Mouse (Mus musculus) myocyte (in vitro differentiated cells): Measurements from ENCODE around the gene Clec16a. TPM values are rescaled to one million over a fixed set of nuclear protein-coding genes. Genes with fewer than 3 reads are reported as not detected.
A peak's percentile ranks its signal among the peaks of the same experiment; 100 is the strongest.

Experiments used
- H3K27me3 ChIP-seq: one replicate; pipeline ENCODE4 v1.6.1; 2011; ENCODE audit not compliant: control insufficient read depth, insufficient read depth, insufficient read length
- H3K36me3 ChIP-seq: one replicate; pipeline ENCODE4 v1.6.1; 2011; ENCODE audit not compliant: control insufficient read depth, insufficient read depth
- H3K4me2 ChIP-seq: one replicate; pipeline ENCODE4 v1.6.1; 2011; ENCODE audit warnings: low read depth, control low read depth
- H3K4me3 ChIP-seq: one replicate; pipeline ENCODE4 v1.5.1; 2011; ENCODE audit warnings: mild to moderate bottlenecking, control low read depth, moderate library complexity
- H3K79me2 ChIP-seq: one replicate; pipeline ENCODE4 v1.6.1; 2011; ENCODE audit not compliant: control insufficient read depth, insufficient read depth
- H3ac ChIP-seq: one replicate; pipeline ENCODE4 v1.6.1; 2011; ENCODE audit not compliant: control insufficient read depth, insufficient read length
- CEBPB ChIP-seq: IDR thresholded peaks from 2 replicates; pipeline ENCODE4 v1.6.1; 2011; ENCODE audit warnings: mild to moderate bottlenecking, moderate library complexity; ENCODE audit not compliant: poor library complexity, insufficient read depth, severe bottlenecking
- E2F4 ChIP-seq: IDR thresholded peaks from one replicate; pipeline ENCODE4 v1.6.1; 2011; ENCODE audit warnings: mild to moderate bottlenecking, control low read depth, moderate library complexity; ENCODE audit not compliant: insufficient read depth
- MAX ChIP-seq: IDR thresholded peaks from one replicate; pipeline ENCODE4 v1.6.1; 2011; ENCODE audit warnings: low read depth, mild to moderate bottlenecking, control low read depth
- MYOD1 ChIP-seq, 3 experiments: IDR thresholded peaks; one replicate each; pipeline ENCODE4 v1.6.1; 2011; ENCODE audit warnings: control low read depth in 2 of 3, low read depth in 2 of 3, mild to moderate bottlenecking in 2 of 3, moderate library complexity in 1 of 3; ENCODE audit not compliant: insufficient read length in 2 of 3, control insufficient read depth in 1 of 3
- MYOG ChIP-seq, 3 experiments: IDR thresholded peaks; one replicate each; pipeline ENCODE4 v1.6.1; 2011; ENCODE audit warnings: control low read depth in 2 of 3, low read depth in 2 of 3, mild to moderate bottlenecking in 2 of 3; ENCODE audit not compliant: insufficient read length in 2 of 3, control insufficient read depth in 1 of 3, insufficient read depth in 1 of 3
- POLR2A ChIP-seq: IDR thresholded peaks from one replicate; pipeline ENCODE4 v1.6.1; 2011; ENCODE audit warnings: low read depth, mild to moderate bottlenecking, control low read depth, moderate library complexity; ENCODE audit not compliant: insufficient read length
- POLR2AphosphoS2 ChIP-seq: IDR thresholded peaks from one replicate; pipeline ENCODE4 v1.6.1; 2011; ENCODE audit warnings: low read depth, control low read depth; ENCODE audit not compliant: insufficient read length
- REST ChIP-seq: IDR thresholded peaks from one replicate; pipeline ENCODE4 v1.6.1; 2011; ENCODE audit warnings: mild to moderate bottlenecking, control low read depth, moderate library complexity; ENCODE audit not compliant: insufficient read depth, insufficient read length
- SRF ChIP-seq: IDR thresholded peaks from one replicate; pipeline ENCODE4 v1.6.1; 2011; ENCODE audit warnings: low read depth; ENCODE audit not compliant: control insufficient read depth, insufficient read length
- TCF12 ChIP-seq: IDR thresholded peaks from one replicate; pipeline ENCODE4 v1.6.1; 2011; ENCODE audit warnings: mild to moderate bottlenecking, control low read depth; ENCODE audit not compliant: poor library complexity, insufficient read depth, severe bottlenecking
- TCF3 ChIP-seq: IDR thresholded peaks from one replicate; pipeline ENCODE4 v1.6.1; 2011; ENCODE audit warnings: low read depth, control low read depth; ENCODE audit not compliant: insufficient read length
- USF1 ChIP-seq: IDR thresholded peaks from one replicate; pipeline ENCODE4 v1.6.1; 2011; ENCODE audit warnings: low read depth, mild to moderate bottlenecking, control low read depth, moderate library complexity
- polyA plus RNA-seq: library from polyadenylated mRNA; unstranded; fragments of >200 nt; fragmentation: generic; extraction: Trizol; gene quantifications from one replicate; pipeline ENCODE4 v1.2.1, GENCODE M21; 2012; ENCODE audit warnings: missing spikeins

The Clec16a gene
- polyA plus RNA-seq, 1 experiment = 15.5 TPM

GRCm38 (mm10) chr16:10737571-10737970 lies 192.4 kb downstream of the Clec16a start:
- Histone ChIP-seq H3K4me2 (no peak overlapping the region), H3K79me2 (no peaks in the 10 kb centered on the region), H3K27me3 (no peaks in the 10 kb centered on the region), H3K36me3 (no peaks in the 10 kb centered on the region), H3ac (no peak overlapping the region), H3K4me3 (no peak overlapping the region)
- TF ChIP-seq MAX (no peak), SRF (no peak), MYOD1 (IDR thresholded peaks at IDR 0.05; ENCODE audit: control insufficient read depth in 1 of 3, insufficient read length in 2 of 3, low read depth in 2 of 3) (no peak), POLR2A (no peak), TCF12 (no peak), USF1 (no peak), MYOG (IDR thresholded peaks at IDR 0.05; ENCODE audit: control insufficient read depth in 1 of 3, insufficient read depth in 1 of 3, insufficient read length in 2 of 3, low read depth in 2 of 3) (no peak), CEBPB (no peak), E2F4 (no peak)

GRCm38 (mm10) chr16:10738866-10739265 lies 193.7 kb downstream of the Clec16a start:
- Histone ChIP-seq H3K27me3 (no peaks in the 10 kb centered on the region), H3K79me2 (no peaks in the 10 kb centered on the region), H3K36me3 (no peaks in the 10 kb centered on the region), H3ac (no peak overlapping the region), H3K4me2 (no peak overlapping the region), H3K4me3 (no peak overlapping the region)
- TF ChIP-seq SRF (no peak), MYOG (IDR thresholded peaks at IDR 0.05; ENCODE audit: control insufficient read depth in 1 of 3, insufficient read depth in 1 of 3, insufficient read length in 2 of 3, low read depth in 2 of 3) (peak in 1 of 3 experiments; percentile 45)

GRCm38 (mm10) chr16:10739854-10740398 lies 194.8 kb downstream of the Clec16a start:
- Histone ChIP-seq H3K27me3 (no peaks in the 10 kb centered on the region), H3ac (no peak overlapping the region), H3K4me2 (no peak overlapping the region), H3K79me2 (no peaks in the 10 kb centered on the region), H3K4me3 (no peak overlapping the region), H3K36me3 (no peaks in the 10 kb centered on the region)
- TF ChIP-seq REST = no peak
- TF ChIP-seq MYOD1 (IDR thresholded peaks at IDR 0.05; ENCODE audit: control insufficient read depth in 1 of 3, insufficient read length in 2 of 3, low read depth in 2 of 3) = no peak
- no peak for TF ChIP-seq MAX
- TF ChIP-seq E2F4 = no peak
- no peak for TF ChIP-seq POLR2AphosphoS2
- TF ChIP-seq SRF = no peak
- no peak for TF ChIP-seq TCF12
- TF ChIP-seq TCF3 = no peak
- TF ChIP-seq MYOG (IDR thresholded peaks at IDR 0.05; ENCODE audit: control insufficient read depth in 1 of 3, insufficient read depth in 1 of 3, insufficient read length in 2 of 3, low read depth in 2 of 3) = no peak
- TF ChIP-seq POLR2A = no peak
- TF ChIP-seq CEBPB = no peak
- TF ChIP-seq USF1 = no peak

GRCm38 (mm10) chr16:10741082-10741481 lies 195.9 kb downstream of the Clec16a start:
- TF ChIP-seq REST (no peak), TCF3 (no peak), MYOG (IDR thresholded peaks at IDR 0.05; ENCODE audit: control insufficient read depth in 1 of 3, insufficient read depth in 1 of 3, insufficient read length in 2 of 3, low read depth in 2 of 3) (no peak), USF1 (no peak), SRF (no peak)
- no peaks in the 10 kb centered on the region for H3K27me3 ChIP-seq
- no peaks in the 10 kb centered on the region for H3K79me2 ChIP-seq
- no peak overlapping the region for H3K4me2 ChIP-seq
- H3ac ChIP-seq = no peak overlapping the region
- no peaks in the 10 kb centered on the region for H3K36me3 ChIP-seq
- no peak overlapping the region for H3K4me3 ChIP-seq

GRCm38 (mm10) chr16:10749226-10749625 lies 204.1 kb downstream of the Clec16a start:
- Histone ChIP-seq H3K4me3 (no peak overlapping the region), H3K27me3 (no peaks in the 10 kb centered on the region), H3K4me2 (no peak overlapping the region), H3K79me2 (no peaks in the 10 kb centered on the region), H3ac (no peak overlapping the region), H3K36me3 (no peaks in the 10 kb centered on the region)
- TF ChIP-seq POLR2AphosphoS2 = no peak
- TF ChIP-seq CEBPB = no peak
- no peak for TF ChIP-seq USF1
- no peak for TF ChIP-seq TCF12
- no peak for TF ChIP-seq MAX
- TF ChIP-seq POLR2A = no peak
- TF ChIP-seq TCF3 = no peak
- no peak for TF ChIP-seq MYOG (IDR thresholded peaks at IDR 0.05; ENCODE audit: control insufficient read depth in 1 of 3, insufficient read depth in 1 of 3, insufficient read length in 2 of 3, low read depth in 2 of 3)
